ENCODE assay signal across 11 mouse cellular contexts in genomic region chr7:68858471-68859210, GRCm38 (mm10).
DNase-seq lines count a peak whose midpoint lies in the region; ATAC-seq and TF ChIP-seq lines count a peak whose summit lies in the region.
"Had no signal": no experiment of that assay in that cellular context is flagged by ENCODE, and none has a peak within 500 bp of the region (broad histone marks: within the 10 kb centered on the region; RNA-seq: fewer than 3 reads in every experiment).

No protein-coding gene starts in this region.

- no peak for TF ChIP-seq CTCF in forebrain, postnatal 0 days (IDR thresholded peaks at IDR 0.05; ENCODE audit: low read depth)
- no peak for TF ChIP-seq CTCF in kidney, adult 2 months (conservative IDR thresholded peaks at IDR 0.05; ENCODE audit: insufficient read depth, insufficient read length, low read depth, low read length)

- peak; percentile 97 for ATAC-seq in forebrain, postnatal 0 days
- no peak for ATAC-seq in cerebellum, adult (ENCODE audit: insufficient number of reproducible peaks, low FRiP score, low TSS enrichment)
- ATAC-seq: liver, postnatal 0 days had no signal

- no peaks in the 10 kb centered on the region for H3K9me3 ChIP-seq in forebrain, postnatal 0 days (ENCODE audit: low read length)

- no peak overlapping the region for H3K4me3 ChIP-seq in forebrain, postnatal 0 days (ENCODE audit: low read depth, low read length)
- no peak overlapping the region for H3K4me3 ChIP-seq in kidney, adult 2 months (ENCODE audit: insufficient read depth, low read depth, low read length)

- WGBS in forebrain, postnatal 0 days = 45% methylated on average over 2 of the region's 2 CpGs
- 60% methylated on average over 2 of the region's 2 CpGs for WGBS in kidney, adult 2 months

- H3K4me2 ChIP-seq in forebrain, postnatal 0 days (ENCODE audit: low read depth) = no peak overlapping the region

- DNase-seq in layer of hippocampus, adult 11-12 months (ENCODE audit: low spot score) = peak; percentile 22
- no peak for DNase-seq in layer of hippocampus, postnatal 25 days (ENCODE audit: extremely low spot score in 1 of 2, low spot score in 1 of 2)
- DNase-seq in brain, embryonic 18.5 days (ENCODE audit: low read depth, low spot score) = peak; percentile 59
- peak; percentile 76 for DNase-seq in forebrain, postnatal 0 days
- peak; percentile 32 to 36 for DNase-seq in left cerebral cortex, postnatal 14 days (ENCODE audit: low spot score in 2 of 2)
- no peak for DNase-seq in adrenal gland, postnatal 14 days
- DNase-seq in kidney, adult 2 months = no peak
- DNase-seq: gastrocnemius, postnatal 14 days; kidney, adult 8-10 months; liver, postnatal 0 days had no signal

- H3K27ac ChIP-seq in forebrain, postnatal 0 days (ENCODE audit: low read depth, low read length) = 0 out of 2 replicates have a peak overlapping the region, but pooled peaks have one; percentile 9
- no peak overlapping the region for H3K27ac ChIP-seq in kidney, adult 2 months (ENCODE audit: insufficient read depth, low read depth, low read length)

- no peak overlapping the region for H3K9ac ChIP-seq in forebrain, postnatal 0 days
- H3K9ac ChIP-seq: liver, postnatal 0 days had no signal

- TF ChIP-seq POLR2A in kidney, adult 2 months (IDR thresholded peaks at IDR 0.05; ENCODE audit: low read depth, low read length) = no peak

- intact Hi-C loops in left cerebral cortex, postnatal 14 days (cut with DNase I) = no loop called here

- H3K27me3 ChIP-seq in forebrain, postnatal 0 days (ENCODE audit: insufficient read depth, low read length) = no peaks in the 10 kb centered on the region
- H3K27me3 ChIP-seq in kidney, adult 2 months (replicated peaks; ENCODE audit: control insufficient read depth, insufficient read depth, low read length) = no peaks in the 10 kb centered on the region

- no peaks in the 10 kb centered on the region for H3K36me3 ChIP-seq in forebrain, postnatal 0 days (ENCODE audit: insufficient read depth)
- H3K36me3 ChIP-seq in kidney, adult 2 months (ENCODE audit: control insufficient read depth, insufficient read depth, low read length) = no peaks in the 10 kb centered on the region

- no peaks in the 10 kb centered on the region for H3K4me1 ChIP-seq in forebrain, postnatal 0 days (ENCODE audit: insufficient read depth)
- no peaks in the 10 kb centered on the region for H3K4me1 ChIP-seq in kidney, adult 2 months (ENCODE audit: control insufficient read depth, insufficient read depth, low read length)

Comparison
In these comparisons a context has a peak if more than half of its experiments do, and no peak if none do; other contexts are left out.
1. DNase-seq: peak in layer of hippocampus, adult 11-12 months (single experiment), brain, embryonic 18.5 days (single experiment), forebrain, postnatal 0 days (single experiment) and left cerebral cortex, postnatal 14 days (2 of 2); none in layer of hippocampus, postnatal 25 days (0 of 2), adrenal gland, postnatal 14 days (single experiment) and kidney, adult 2 months (single experiment).